Mouse (Mus musculus): Measurements from ENCODE around the gene Trp53. TPM values are rescaled to one million over a fixed set of nuclear protein-coding genes. Genes with fewer than 3 reads are reported as not detected.
A peak's percentile ranks its signal among the peaks of the same experiment; 100 is the strongest.
"Not testable (repeated sequence)": the region's sequence is repeated elsewhere in the genome, so short reads cannot be mapped to it uniquely, and the experiment has no call there.

The Trp53 gene
- total RNA-seq, 2 experiments from 2014 or later: 58.0 to 226 TPM

- ATAC-seq (replicated peaks; ENCODE audit: poor library complexity, severe bottlenecking): no peak
Observed at GRCm38 (mm10) chr11:69592799-69593198, 12.6 kb downstream of the Trp53 start.

- no peak for ATAC-seq (replicated peaks; ENCODE audit: poor library complexity, severe bottlenecking)
Observed at GRCm38 (mm10) chr11:69594853-69595252, 14.7 kb downstream of the Trp53 start.

DNA sequence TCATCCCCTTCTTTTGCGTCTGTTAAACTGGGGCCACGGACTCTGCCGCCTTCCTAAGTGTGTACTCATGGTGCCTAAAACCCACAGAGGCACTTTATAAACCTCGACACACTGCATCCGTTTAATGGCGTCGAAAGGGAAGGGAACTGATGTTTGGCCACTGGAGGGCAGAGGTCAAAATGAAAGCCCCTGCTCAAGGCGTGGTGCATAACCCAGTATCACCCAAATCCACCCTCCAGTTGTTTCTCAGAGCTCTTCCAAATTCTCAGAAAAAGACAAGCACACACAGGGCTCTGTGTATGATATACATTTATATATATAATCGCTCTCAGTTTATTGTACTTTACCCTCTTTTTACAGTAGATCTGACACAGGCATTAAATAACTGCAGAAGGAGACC, 19.3 kb downstream of the Trp53 start:
- no peak for ATAC-seq (replicated peaks; ENCODE audit: poor library complexity, severe bottlenecking)

GRCm38 (mm10) chr11:69600098-69600497, 19.9 kb downstream of the Trp53 start:
- ATAC-seq (replicated peaks; ENCODE audit: poor library complexity, severe bottlenecking): no peak

DNA sequence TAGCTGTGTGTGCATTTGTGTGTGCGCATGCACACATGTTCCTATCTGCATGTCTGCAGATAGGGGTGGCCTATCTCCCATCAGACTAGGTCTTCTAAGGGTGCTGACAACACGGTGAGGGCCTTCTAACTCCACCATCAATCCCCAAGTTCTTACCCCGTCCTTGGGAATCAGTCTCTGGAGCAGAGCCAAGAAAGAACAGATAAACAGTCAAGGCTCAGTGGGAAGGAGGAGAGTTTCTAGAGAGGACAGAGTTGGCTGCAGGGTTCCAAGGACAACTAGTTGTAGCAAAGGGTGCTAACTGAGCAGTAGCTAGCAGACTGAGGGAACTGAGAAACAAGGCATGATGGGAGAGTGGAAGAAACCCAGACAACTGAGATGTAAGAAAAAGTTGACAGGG, 21.6 kb downstream of the Trp53 start:
- no peak for ATAC-seq (replicated peaks; ENCODE audit: poor library complexity, severe bottlenecking)

- ATAC-seq (replicated peaks; ENCODE audit: poor library complexity, severe bottlenecking): no peak
Observed at GRCm38 (mm10) chr11:69603516-69603915, 23.4 kb downstream of the Trp53 start.

DNA sequence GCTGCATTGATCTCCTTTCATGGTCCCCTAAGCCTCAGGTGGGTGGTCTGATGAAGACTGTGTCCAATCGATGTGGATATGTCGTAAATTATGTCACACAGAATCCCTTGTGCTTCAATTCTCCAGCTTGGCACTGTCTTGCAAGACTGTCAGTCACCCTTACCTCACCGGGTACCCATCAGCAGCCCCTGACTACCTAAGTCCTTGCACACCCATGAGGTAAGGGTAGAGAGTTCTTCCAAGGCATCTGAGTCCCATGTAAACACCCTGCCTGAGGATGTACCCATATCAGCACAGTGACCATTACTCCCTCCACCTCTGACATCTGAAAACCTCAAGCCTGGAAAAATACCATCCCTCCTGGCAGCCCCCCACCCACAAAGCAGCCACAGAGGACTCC, 24.2 kb downstream of the Trp53 start:
- no peak for ATAC-seq (replicated peaks; ENCODE audit: poor library complexity, severe bottlenecking)

DNA sequence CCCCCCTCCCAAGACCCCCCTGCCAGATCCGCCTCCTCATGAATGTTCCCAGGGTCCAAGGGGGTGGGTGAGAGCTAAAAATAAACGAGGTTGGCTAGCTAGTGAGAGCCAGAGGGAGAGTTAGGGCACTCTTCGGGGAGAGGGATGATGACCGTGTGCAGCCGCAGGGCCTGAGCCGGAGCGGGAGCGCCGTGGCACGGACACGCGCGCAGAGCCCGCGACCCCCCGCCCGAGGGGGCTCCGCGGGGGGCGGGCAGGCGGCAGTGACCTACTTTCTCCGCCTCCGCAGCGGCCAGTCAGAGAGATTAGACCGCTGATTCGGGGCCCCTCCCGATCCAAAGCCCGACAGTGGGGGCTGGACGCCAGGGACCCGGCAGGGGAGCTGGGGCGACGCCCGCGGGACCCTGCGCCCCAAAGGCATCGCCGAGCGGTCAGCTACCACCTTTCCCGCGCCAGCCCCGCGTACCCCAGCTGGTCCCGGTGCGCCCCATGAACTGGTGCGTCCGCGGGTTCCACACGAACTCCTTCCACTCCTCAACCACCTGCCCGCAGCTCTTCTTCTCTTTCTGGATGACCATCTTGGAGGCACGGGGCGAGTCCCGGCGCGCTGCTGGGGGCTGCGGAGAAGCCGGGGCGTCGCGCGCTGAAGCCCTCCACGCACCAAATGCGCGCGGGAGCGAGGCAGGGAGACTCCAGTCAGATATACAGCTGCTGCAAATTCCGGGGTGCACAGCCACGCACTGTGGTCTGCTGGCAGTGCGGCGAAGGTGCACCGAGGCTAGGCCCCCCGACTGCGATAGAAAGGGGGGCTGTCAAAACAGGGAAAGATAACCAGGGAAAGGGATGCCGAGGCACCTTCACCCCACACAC, 24.9 kb downstream of the Trp53 start:
- ATAC-seq (replicated peaks; ENCODE audit: poor library complexity, severe bottlenecking): peak; percentile 13; the same call in 1 of the 2 replicates

GRCm38 (mm10) chr11:69605726-69606490, 25.7 kb downstream of the Trp53 start, which contains the start of gene Atp1b2:
TSS of gene Atp1b2 (minus strand) at chr11:69605942.
- ATAC-seq (replicated peaks; ENCODE audit: poor library complexity, severe bottlenecking): peak; percentile 78

DNA sequence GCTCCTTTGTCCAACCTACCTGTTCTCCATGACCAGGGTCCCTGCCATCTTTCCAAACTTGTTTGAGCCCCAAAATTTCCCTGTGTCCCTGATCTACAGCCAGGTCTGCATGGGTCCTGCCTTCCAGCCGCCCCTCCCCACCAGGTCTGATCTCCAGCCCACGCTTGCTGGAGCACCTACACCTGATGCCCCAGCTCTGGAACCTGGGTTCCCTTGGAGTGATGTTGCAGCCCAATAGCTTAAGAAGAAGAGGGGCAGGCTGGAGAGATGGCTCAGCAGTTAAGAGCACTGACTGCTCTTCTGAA, 26.3 kb downstream of the Trp53 start:
- ATAC-seq (replicated peaks; ENCODE audit: poor library complexity, severe bottlenecking): no peak

DNA sequence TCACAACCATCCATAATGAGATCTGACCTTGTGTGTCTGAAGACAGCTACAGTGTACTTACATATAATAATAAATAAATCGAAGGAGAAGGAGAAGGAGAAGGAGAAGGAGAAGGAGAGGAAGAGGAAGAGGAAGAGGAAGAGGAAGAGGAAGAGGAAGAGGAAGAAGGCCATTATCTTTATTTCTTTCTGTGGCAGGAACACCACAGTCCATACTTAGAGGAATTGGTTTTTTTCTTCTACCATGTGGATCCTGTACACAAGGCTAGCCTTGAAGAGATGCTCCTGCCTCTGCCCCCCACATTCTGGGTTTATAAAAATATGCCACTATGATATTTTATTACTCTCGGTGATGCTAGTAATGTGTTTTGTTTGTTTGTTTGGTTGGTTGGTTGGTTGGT, 26.7 kb downstream of the Trp53 start:
- no peak for ATAC-seq (replicated peaks; ENCODE audit: poor library complexity, severe bottlenecking)

GRCm38 (mm10) chr11:69608525-69608924, 28.4 kb downstream of the Trp53 start:
- no peak for ATAC-seq (replicated peaks; ENCODE audit: poor library complexity, severe bottlenecking)

DNA sequence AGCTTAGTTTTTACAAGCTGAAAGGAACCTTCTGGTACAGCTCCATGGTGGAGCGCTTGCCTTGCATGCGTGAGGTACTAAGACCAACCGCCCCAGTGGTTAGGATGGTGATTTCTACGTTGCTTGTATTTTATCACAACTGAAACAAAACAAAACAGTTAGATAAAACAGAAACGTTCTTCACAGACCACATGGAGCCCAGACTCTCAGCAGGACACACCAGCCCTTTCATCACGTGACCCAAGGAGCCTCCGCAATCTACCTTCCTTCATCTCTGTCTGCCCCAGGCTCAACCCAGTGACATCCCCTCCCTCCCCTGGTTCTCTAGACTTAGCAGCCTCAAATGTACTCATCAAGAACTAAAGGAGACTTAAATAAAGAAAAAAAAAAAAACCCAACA, 29.3 kb downstream of the Trp53 start:
- no peak for ATAC-seq (replicated peaks; ENCODE audit: poor library complexity, severe bottlenecking)

- ATAC-seq (replicated peaks; ENCODE audit: poor library complexity, severe bottlenecking): no peak
Observed at GRCm38 (mm10) chr11:69610899-69611298, 30.7 kb downstream of the Trp53 start.

DNA sequence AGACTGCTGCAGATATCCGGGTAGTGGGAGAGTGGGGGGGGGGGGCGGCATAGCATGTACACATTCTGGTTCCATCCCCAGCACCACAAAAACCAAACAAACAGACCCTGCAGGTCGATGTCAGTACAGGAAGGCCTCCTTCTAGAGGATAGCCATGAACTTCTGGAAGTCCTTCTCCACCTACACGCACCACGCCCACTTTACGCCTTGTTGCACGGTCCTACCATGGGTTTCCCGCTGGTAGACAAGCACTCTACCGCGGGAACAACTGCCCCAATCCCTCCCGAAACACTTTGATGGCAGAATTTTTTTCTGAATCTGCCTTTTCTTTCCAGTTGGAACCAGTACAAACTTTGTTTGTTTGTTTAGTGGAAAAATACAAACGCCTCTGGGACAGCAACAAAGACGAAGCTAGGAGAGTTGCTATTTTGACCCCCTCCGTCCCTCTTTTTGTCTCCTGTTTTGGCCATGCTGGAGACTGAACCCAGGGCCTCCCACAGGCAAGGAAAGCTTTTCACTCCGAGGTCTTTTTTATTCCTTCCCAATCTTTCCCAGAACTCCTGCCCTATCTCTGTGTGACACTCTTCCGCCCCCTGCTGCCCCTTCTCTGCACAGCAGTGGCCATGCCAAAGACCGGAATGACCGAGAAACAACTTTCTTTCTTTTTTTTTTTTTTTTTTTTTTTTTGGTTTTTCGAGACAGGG, 33.5 kb downstream of the Trp53 start:
- peak; percentile 66; the same call in 1 of the 2 replicates for ATAC-seq (replicated peaks; ENCODE audit: poor library complexity, severe bottlenecking)

- not testable (repeated sequence) for ATAC-seq (replicated peaks; ENCODE audit: poor library complexity, severe bottlenecking)
Observed at GRCm38 (mm10) chr11:69614257-69614588, 34.1 kb downstream of the Trp53 start.

DNA sequence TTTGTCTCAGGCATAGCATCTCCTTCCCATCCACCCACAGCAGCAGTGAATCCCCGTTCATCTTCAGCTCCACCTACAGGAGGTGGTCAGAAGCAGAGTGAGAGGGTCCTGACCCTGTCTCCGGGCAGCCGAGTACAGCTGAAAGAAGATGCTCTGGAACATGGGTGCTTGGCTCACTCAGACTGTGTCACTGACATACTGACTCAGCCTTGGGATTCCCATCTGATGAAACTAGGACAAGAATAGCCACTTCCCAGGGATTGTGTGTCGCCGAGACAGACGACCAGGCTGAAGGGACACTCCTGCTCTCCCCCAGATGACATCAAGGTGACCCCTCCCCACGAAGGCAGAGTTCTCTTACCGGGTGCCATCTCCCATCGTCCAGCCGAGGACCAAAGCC, 36.6 kb downstream of the Trp53 start:
- ATAC-seq (replicated peaks; ENCODE audit: poor library complexity, severe bottlenecking): no peak

DNA sequence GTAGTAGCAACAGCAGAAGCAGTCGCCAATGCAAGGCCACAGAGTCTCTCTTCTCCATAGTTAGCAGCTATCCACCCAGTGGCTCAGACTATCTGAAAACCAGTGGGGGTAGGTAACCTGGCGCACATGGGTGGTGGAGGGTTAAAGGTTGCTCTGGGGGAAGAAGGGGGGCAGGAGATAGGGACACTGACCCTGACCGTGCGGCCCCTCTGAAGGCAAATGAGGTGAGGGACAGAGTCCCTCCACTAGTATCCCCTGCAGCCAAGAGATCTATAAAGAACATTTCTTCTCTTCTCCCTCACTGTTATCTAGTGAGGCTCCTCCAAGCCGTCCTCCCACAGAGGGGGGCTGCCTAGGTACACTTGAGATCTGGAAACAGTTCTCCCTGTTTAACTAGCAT, 37.6 kb downstream of the Trp53 start, which contains the start of gene Shbg:
Gene Shbg, minus strand, starts transcription at position 101 of the 400 bp plus-strand sequence.
- no peak for ATAC-seq (replicated peaks; ENCODE audit: poor library complexity, severe bottlenecking)

- ATAC-seq (replicated peaks; ENCODE audit: poor library complexity, severe bottlenecking): no peak
Observed at GRCm38 (mm10) chr11:69620394-69621081, 40.4 kb downstream of the Trp53 start.

- 0 out of 2 replicates have a peak, but pooled peaks have one; percentile 30 for ATAC-seq (replicated peaks; ENCODE audit: poor library complexity, severe bottlenecking)
Observed at GRCm38 (mm10) chr11:69621571-69622268, 41.6 kb downstream of the Trp53 start, which contains the start of gene Sat2. TSS of gene Sat2 (plus strand) at chr11:69622024.
